Mouse (Mus musculus): ENCODE results near the gene Atp2b2. TPM values are rescaled to one million over a fixed set of nuclear protein-coding genes. Genes with fewer than 3 reads are reported as not detected.

Atp2b2 gene
- total RNA-seq, 2 experiments from 2014 or later: not detected

DNA sequence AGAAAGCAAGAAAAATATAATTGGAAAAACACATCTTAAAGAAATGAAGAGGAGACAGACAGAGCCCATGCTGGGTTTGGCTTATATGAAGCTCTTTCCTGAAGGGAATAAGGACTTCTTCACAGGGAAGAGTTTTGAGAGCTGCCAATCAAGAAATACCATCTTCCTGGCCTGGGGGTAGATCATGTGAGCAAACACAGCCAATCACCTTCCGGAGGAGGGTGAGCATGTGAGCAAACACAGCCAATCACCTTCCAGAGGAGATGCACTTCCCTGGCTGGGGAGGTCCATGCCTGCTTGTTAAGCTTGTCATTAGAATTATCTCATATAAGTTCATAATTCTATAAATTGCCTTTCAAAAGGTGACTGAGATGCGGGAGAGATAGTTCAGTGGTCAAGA is 211.9 kb downstream of the Atp2b2 start:
- ATAC-seq (replicated peaks; ENCODE audit: low FRiP score, low TSS enrichment, poor library complexity, severe bottlenecking): no peak

DNA sequence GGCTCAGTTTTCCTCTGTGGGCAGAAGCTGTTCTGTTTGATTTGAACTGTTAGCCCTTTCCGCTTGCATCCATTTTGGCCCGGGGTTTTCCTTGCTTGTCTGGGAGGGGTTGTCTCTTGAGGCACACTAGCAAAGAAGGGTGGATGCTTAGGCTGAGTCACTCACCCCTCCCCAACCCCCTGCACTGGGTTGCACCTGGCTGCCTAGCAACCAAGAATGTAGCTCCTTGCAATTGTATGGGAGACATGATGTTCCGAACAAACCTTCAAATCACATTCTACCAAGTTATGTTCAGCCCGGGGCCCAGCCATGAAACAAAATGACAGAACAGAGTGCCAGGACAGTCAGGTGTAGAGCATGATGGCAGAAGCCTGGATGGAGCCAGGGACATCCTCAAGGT is 215.1 kb downstream of the Atp2b2 start:
- ATAC-seq (replicated peaks; ENCODE audit: low FRiP score, low TSS enrichment, poor library complexity, severe bottlenecking): no peak

DNA sequence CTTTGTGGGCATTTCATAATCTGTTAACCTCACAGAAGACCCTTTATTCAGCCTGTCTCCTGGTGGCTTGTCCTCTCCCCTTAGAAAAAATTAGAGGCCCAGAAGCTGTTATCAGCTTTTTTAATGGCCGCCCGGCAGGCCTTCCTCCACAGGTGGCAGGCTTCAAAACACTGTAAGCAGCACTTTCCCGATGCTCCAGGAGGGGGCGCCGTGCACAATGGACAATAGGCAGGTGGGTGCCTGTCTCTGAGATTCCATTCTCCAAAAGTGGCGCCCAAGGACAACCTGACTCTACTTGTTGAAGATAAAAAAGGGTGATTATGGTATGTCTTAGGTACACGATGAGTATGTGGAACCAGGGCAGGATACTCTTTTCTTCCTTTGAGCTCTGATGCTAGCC is 220.0 kb downstream of the Atp2b2 start:
- peak; percentile 66; the same call in 1 of the 2 replicates for ATAC-seq (replicated peaks; ENCODE audit: low FRiP score, low TSS enrichment, poor library complexity, severe bottlenecking)

DNA sequence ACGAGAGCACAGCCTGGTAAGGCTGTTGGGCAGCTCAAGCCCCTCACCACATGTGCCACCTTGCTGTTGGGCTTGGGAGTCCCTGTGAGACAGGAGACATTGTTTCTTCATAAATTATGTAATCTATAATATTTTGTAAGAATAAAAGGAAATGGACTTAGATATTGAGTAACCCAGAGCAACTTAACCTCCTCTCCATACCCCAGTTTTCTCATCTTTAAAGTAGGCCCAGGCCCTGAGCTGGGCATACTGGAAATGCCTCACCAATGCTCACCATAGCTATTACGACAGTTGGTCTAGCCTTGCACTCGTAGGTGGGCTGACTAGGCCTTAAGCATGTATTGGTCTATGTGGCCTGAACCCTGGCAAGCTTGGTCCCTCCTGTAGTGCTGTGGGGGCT is 225.7 kb downstream of the Atp2b2 start:
- ATAC-seq (replicated peaks; ENCODE audit: low FRiP score, low TSS enrichment, poor library complexity, severe bottlenecking): no peak

DNA sequence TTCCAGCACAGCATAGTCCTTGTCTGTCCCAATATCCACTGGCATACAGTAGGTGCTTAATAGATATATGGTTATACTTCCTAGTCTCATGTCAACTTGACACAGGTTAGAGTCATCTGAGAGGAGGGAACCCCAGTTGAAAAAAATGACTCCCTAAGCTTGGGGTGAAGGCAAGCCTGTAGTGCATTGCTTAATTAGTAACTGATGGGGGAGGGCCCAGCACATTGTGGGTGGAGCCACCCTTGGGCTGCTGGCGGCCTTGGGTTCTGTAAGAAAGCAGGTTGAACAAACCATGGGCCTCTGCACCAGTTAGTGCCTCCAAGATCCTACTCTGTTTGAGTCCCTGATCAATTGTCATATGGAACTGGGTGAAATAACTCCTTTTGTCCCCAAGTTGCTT is 231.0 kb downstream of the Atp2b2 start:
- no peak for ATAC-seq (replicated peaks; ENCODE audit: low FRiP score, low TSS enrichment, poor library complexity, severe bottlenecking)

DNA sequence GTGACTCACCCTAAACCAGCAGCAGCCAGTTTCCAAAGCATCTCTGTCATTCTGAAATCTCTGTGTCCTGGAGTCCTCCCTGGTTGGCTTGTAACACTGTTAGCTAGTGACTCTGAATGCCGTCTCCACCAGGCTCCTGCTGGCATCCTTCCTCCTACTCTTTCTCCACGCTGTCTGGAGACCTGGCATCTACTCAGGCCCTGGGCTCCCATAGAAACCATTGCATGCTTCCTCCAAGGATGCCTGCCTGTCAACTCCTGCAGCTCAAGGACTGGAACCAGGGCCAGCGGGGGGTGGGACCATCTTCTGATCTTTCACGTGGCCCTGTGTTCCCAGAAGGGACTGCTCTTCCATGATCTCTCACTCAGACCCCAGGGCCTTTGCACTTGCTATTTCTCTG is 231.7 kb downstream of the Atp2b2 start:
- ATAC-seq (replicated peaks; ENCODE audit: low FRiP score, low TSS enrichment, poor library complexity, severe bottlenecking): no peak

DNA sequence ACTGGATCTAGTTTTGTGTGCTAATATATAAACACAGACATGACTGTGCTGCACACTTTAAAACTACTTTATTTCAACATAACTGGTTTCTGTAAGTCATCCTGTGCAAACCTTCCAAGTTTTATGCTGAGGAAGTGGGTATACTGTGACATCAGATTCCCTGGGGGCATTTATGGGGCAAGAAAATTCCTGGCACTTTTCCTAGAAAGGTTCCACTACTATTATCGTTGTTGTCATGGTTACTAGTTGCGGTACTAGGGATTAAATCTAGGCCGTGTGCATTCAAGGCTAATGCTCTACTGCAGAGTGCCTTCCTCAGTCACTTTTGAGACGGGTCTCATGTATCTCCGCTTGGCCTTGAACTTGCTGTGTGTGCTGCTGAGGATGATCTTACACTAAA is 236.2 kb downstream of the Atp2b2 start:
- no peak for ATAC-seq (replicated peaks; ENCODE audit: low FRiP score, low TSS enrichment, poor library complexity, severe bottlenecking)

DNA sequence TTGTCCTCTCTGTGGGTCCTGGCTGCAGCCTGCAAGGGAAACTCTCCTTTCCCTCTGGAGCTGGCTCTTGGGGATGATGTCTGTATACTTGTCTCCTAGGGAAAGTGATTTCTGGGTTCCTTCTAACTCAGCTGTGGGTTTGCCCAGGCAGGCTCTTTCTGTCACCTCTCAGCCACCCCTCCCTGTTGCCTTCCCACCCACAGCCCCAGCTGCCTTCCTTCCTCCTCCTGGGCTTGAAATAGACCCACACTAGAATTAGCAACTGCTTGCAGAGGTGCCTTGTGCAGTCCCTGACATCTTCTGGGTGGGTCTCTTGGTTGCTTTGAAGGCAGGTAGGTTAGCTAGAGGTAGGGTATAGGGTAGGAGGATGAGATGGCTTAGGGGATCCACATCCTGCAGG is 241.2 kb downstream of the Atp2b2 start:
- no peak for ATAC-seq (replicated peaks; ENCODE audit: low FRiP score, low TSS enrichment, poor library complexity, severe bottlenecking)

DNA sequence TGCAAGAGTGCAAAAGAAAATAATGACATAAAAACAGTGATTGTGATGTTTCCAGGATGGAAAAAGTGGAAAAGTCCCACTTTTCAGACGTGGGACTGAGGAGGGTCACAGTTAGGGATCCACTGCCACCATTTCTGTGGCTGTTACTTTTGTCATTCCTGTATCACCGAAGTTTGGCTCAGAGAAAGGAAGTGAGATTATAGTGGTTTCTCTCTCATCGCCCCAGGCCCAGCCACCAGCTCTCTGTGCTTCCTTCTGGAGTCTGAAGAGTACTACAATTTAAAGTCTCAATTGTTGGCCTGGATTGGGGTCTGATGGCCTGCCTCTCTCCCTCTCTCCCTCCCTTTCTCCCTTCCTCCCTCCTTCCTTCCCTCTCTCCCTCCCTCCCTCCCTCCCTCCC is 242.5 kb downstream of the Atp2b2 start:
- no peak for ATAC-seq (replicated peaks; ENCODE audit: low FRiP score, low TSS enrichment, poor library complexity, severe bottlenecking)

DNA sequence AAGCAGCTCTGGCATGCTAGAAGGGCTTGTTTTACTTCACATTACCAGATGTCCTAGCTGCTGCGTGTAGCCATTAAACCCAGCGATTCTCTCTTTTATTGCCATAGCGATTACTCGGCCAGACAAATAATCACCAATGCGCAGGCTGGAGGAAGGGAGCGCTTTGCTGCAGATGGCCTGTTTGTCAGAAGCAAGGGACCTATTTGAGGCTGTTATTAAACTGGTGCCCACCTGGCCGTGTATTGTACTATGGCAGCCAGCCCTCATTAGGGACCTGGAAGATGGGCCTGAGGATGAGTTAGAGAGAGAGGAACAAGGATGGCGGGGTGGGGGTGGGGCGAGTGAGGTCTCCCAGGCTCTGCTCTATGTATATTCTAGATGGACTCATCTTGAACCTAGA is 243.1 kb downstream of the Atp2b2 start:
- no peak for ATAC-seq (replicated peaks; ENCODE audit: low FRiP score, low TSS enrichment, poor library complexity, severe bottlenecking)

DNA sequence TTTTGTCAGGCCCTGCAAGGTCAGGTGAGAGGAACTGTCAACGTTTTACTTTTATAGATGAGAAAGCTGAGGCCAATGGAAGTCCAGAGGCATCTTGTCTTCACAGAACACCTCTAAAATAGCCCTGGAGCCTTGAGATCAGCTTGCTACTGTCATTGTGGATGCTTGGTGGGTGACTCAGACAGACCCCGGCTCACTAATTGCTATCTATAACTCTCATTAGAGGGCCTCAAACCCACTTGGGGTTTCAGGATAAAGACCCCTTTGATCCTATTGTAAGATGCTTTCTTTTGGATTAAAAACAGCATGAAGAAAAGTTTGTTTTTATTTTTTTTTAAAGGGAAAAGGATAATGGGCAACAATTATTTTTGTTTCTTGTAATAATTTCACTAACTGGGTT is 243.5 kb downstream of the Atp2b2 start:
- no peak for ATAC-seq (replicated peaks; ENCODE audit: low FRiP score, low TSS enrichment, poor library complexity, severe bottlenecking)

DNA sequence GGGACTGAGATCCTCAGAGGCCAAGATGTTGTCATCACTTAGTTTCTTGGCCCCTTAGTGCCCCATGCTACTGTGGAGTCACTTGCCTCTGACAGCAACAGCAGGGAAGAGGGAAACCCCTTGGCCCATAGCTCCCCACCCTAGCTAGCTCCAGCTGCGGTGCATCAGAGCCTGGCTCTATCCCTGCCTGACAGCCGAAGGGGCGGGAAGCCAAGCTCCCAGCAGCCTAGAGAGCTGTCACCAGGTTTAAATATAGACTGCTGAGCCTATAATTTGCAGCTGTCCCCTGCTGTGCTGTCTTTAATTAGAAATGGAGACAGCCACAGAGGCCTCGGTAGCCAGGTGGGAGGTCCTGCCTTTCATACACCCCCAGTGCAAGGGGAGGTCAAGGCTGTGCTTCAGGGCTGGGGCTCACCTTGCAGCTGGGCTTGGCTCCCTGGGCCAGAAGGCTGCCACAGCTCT is 247.1 kb downstream of the Atp2b2 start:
- no peak for ATAC-seq (replicated peaks; ENCODE audit: low FRiP score, low TSS enrichment, poor library complexity, severe bottlenecking)

DNA sequence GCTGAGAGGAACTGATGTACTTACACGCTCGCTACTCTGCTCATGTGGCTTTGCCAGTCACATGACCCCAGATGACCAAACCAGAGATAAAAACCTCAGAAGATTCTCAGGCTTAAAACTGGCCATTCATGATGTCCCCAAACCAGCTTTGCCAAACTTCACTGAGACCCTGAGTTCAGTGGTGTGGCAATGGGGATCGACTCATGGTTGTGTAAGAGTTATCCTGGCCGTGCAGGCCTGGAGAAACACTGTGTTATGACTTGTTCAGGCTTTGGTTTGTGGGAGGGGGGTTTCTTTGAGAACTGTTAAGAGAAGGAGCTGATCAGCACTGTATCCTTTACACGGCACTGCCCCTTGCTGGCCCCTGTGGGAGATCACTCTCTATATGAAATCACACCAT is 250.0 kb downstream of the Atp2b2 start:
- ATAC-seq (replicated peaks; ENCODE audit: low FRiP score, low TSS enrichment, poor library complexity, severe bottlenecking): no peak

DNA sequence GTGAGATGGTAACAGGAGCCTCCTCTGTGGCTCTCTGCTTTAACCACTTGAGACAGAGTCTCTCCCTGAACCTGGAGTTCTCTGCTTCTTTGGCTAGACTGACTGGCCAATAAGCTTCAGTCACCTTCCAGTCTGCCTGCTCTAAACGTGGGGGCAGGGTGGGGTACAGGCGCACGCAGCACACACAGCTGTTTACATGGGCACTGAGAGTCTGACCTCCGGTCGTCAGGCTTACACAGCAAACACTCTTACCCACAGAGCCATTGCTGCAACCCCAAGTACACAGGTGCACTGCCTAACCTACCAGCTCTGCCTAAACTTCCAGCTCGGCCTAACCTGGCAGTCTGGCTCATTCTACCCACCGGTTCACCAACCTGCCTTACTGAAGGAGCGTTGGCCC is 251.4 kb downstream of the Atp2b2 start:
- ATAC-seq (replicated peaks; ENCODE audit: low FRiP score, low TSS enrichment, poor library complexity, severe bottlenecking): no peak

DNA sequence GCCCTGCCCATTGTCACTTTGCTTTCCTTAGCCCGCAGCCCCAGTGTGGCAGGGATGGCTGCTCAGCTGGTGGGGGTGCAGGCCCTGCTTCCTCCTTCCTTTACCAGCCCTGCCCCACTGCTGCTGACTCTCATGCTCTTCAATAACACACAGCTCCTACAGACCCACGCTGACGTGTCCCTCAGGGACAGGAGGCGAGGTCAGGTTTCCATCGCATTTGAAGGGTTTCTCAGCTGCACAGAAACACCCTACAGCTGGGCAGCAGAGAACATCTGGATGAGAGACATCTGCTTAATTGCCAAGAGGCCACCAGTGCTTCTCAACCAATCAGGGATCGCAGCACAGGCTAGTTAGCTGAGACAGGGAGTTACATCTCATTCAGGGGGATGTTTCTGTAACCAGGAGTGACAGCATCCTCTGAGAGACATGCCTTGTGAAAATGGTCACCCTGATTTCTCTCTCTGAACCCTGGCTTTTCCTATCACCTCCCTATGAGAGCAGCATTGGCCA is 254.9 kb downstream of the Atp2b2 start:
- no peak for ATAC-seq (replicated peaks; ENCODE audit: low FRiP score, low TSS enrichment, poor library complexity, severe bottlenecking)

DNA sequence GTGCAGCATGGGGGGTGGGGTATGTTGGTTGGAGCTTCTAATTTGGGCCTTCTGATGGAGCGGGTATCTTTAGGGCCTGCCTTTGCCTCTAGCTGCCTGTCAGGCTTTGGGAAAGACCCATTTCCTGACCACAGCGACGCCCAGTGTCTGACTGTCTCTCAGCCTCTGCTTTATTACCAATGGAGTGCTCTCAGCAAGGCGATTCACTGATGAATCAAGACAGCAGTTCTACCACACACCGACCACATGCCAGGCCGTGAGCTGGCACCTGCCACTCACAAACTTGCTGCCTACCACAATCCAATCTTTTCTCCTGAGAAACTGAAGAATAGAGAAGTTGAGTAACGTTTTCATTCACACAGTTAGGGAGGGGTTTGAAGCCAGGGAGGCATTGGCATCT is 256.8 kb downstream of the Atp2b2 start:
- no peak for ATAC-seq (replicated peaks; ENCODE audit: low FRiP score, low TSS enrichment, poor library complexity, severe bottlenecking)

DNA sequence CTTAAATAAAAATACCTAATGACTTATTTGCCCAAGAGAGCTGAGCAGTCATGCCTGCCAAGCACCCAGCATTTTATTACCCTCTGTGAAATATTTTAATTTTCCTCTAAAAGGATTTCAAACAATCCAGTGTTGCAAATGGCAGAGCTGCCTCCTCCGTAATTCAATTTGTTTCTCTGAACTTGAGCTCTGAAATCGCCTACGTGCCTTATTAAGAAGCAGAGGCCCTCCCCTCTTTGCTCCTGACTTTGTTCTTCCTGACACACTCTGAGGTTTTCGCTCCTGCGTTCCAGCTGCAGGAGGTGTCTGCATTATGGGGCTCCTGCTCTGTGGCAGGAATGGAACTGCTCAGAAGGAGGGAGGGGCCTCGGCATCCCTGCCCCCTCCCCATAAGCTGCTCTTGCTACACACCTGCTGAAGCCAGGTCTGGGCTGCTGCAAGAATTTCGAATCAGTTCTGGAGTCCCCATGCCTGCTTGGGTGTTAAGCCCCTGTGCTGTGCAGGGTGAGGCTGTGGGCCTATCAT is 264.1 kb downstream of the Atp2b2 start:
- no peak for ATAC-seq (replicated peaks; ENCODE audit: low FRiP score, low TSS enrichment, poor library complexity, severe bottlenecking)

DNA sequence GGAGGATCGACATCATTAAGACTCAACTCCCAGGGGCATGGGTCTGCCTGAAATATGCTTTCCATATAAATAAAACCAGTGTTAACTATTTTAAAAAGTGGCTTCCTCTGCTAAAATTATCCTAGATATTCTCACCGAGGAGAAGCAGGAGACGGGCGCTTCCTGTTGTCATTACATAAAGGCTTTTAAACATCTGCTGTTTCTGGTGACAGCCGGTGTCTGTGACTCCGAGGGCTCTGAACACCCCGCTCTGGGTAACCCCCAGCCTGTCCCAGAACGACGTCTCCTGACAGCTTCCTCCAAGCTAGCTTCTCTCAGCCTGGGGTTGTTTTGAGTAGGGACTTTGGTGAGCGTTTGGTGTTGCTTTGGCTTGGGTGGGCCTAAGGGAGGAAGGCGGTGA is 273.6 kb downstream of the Atp2b2 start:
- no peak for ATAC-seq (replicated peaks; ENCODE audit: low FRiP score, low TSS enrichment, poor library complexity, severe bottlenecking)

DNA sequence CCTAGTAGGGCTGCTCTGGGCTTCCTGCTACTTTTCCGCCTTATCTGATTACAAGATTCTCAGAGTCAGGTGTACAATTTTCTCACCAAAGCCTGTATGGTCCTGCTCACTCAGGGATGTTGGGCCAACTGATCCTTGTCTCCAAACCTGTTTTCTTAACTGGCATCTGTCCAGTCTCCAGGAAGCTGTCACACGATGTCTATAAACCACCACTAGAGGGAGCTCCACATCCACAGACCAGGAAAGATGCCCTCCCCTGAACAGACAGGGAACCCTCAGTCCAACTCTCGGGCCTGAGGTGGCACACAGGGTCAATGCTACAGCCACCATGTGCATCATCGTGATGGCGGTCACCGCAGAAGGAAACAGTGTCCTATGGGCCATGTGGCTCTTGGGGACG is 280.8 kb downstream of the Atp2b2 start:
- ATAC-seq (replicated peaks; ENCODE audit: low FRiP score, low TSS enrichment, poor library complexity, severe bottlenecking): peak; percentile 58

DNA sequence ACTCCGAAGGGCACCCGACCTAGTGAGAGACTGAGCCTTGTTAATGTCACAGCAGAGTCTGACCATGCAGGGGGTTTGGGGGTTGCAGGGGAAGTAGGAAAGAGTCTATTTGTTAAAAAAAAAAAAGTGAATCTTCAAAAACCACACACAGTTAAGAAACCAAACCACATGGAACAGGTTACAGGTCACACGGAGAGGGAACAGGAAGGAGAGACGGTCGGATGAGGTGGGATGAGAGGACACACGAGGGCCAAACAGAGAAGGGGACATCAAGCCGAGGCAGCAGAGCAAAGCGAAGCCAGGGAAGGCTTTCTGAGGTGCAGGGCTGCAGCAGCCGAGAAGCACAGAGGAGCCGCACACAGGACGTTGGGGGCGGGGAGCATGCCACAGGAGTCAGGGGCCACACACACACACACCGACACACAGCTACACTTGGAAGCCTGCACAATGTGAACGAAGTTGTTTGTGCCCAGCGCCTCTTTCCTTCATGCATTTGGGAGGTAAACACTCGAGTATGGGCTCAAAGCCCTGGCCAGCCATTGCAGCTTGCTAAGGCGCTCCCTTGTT is 293.2 kb downstream of the Atp2b2 start:
- no peak for ATAC-seq (replicated peaks; ENCODE audit: low FRiP score, low TSS enrichment, poor library complexity, severe bottlenecking)

DNA sequence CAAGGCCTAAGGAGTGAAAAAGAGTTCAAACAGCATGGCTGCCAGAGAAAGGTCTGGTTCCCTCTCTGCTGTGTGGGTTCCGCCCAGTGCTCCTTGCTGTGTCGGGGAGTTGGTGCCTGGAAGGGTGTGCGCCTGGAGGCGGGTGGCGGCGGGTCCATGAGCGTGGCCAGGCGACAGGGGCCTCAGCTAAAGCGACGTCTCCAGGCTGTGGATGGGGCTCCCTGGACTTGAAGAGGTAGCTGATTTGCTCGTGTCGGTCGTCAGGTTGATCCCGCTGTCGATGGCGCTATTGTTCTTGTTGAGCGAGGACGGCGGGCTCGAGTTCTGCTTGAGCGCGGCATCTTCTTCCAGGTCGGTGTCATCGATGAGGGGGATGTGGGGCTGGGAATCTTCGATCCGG is 294.1 kb downstream of the Atp2b2 start:
- ATAC-seq (replicated peaks; ENCODE audit: low FRiP score, low TSS enrichment, poor library complexity, severe bottlenecking): no peak

DNA sequence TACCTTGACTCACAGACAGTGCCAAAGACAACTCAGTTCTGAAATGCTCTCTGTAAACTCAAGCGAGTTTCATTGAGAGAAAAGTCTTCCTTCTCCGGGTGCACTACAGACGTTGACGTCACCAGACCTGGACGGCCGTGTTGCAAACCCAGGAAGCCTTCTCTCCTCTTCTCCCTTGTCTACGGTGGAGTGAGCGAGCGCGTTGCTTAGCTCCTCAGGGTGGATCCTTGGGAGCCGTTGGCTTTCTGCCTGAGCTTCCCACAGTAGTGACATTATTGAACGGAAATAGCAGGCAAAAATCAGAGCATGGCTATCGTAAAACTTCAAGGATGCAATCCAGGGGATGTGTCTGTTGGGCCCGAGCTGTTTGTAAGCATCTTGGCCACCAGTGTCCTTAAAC is 295.1 kb downstream of the Atp2b2 start:
- no peak for ATAC-seq (replicated peaks; ENCODE audit: low FRiP score, low TSS enrichment, poor library complexity, severe bottlenecking)

All from megakaryocyte-erythroid progenitor cell, adult 5-6 weeks (primary cell).